Mouse (Mus musculus) C2C12 (cell line): ENCODE results near the gene Slc4a1. TPM values are rescaled to one million over a fixed set of nuclear protein-coding genes. Genes with fewer than 3 reads are reported as not detected.
"Not testable (repeated sequence)": the region's sequence is repeated elsewhere in the genome, so short reads cannot be mapped to it uniquely, and the experiment has no call there.

Experiments used
- H3K27me3 ChIP-seq: one replicate; pipeline ENCODE4 v1.6.1; 2011; ENCODE audit not compliant: control insufficient read depth, insufficient read depth, insufficient read length
- H3K36me3 ChIP-seq: one replicate; pipeline ENCODE4 v1.6.1; 2011; ENCODE audit not compliant: control insufficient read depth, insufficient read depth
- H3K4me3 ChIP-seq: one replicate; pipeline ENCODE4 v1.5.1; 2011; ENCODE audit warnings: mild to moderate bottlenecking, control low read depth; ENCODE audit not compliant: poor library complexity, insufficient read depth, severe bottlenecking
- H3K79me2 ChIP-seq: one replicate; pipeline ENCODE4 v1.6.1; 2011; ENCODE audit not compliant: control insufficient read depth, insufficient read depth
- H3K79me3 ChIP-seq: one replicate; pipeline ENCODE4 v1.6.1; 2011; ENCODE audit warnings: low read depth, control low read depth
- H3ac ChIP-seq: one replicate; pipeline ENCODE3; 2011; ENCODE audit warnings: low read depth; ENCODE audit not compliant: control insufficient read depth, insufficient read length
- CEBPB ChIP-seq: IDR thresholded peaks from one replicate; pipeline ENCODE4 v1.6.1; 2011; ENCODE audit warnings: low read depth, mild to moderate bottlenecking, control low read depth, moderate library complexity
- CTCF ChIP-seq: IDR thresholded peaks from one replicate; pipeline ENCODE4 v1.5.1; 2011; ENCODE audit not compliant: control insufficient read depth, insufficient read depth, insufficient read length
- FOSL1 ChIP-seq: IDR thresholded peaks from one replicate; pipeline ENCODE4 v1.8.0; 2011; ENCODE audit warnings: mild to moderate bottlenecking, low read length; ENCODE audit not compliant: poor library complexity, insufficient read depth, severe bottlenecking
- MAX ChIP-seq: IDR thresholded peaks from one replicate; pipeline ENCODE4 v1.6.1; 2011; ENCODE audit warnings: mild to moderate bottlenecking, control low read depth
- MYOD1 ChIP-seq: IDR thresholded peaks from one replicate; pipeline ENCODE4 v1.6.1; 2011; ENCODE audit warnings: low read depth; ENCODE audit not compliant: control insufficient read depth, insufficient read length
- MYOG ChIP-seq: IDR thresholded peaks from one replicate; pipeline ENCODE4 v1.6.1; 2011; ENCODE audit not compliant: control insufficient read depth, insufficient read length; ENCODE audit errors: extremely low read depth
- USF1 ChIP-seq: IDR thresholded peaks from one replicate; pipeline ENCODE4 v1.6.1; 2011; ENCODE audit warnings: low read depth, mild to moderate bottlenecking, control low read depth, moderate library complexity
- polyA plus RNA-seq: library from polyadenylated mRNA; unstranded; fragments of >200 nt; fragmentation: generic; extraction: Trizol; gene quantifications from one replicate; pipeline ENCODE4 v1.2.1, GENCODE M21; 2012; ENCODE audit warnings: missing spikeins

Gene Slc4a1
- polyA plus RNA-seq, 1 experiment, result not detected

GRCm38 (mm10) chr11:102395250-102395649, 29.2 kb upstream of the Slc4a1 start:
- Histone ChIP-seq H3ac (no peak overlapping the region), H3K27me3 (peaks cover 3% of the 10 kb centered on the region), H3K79me3 (no peaks in the 10 kb centered on the region), H3K4me3 (no peak overlapping the region), H3K36me3 (no peaks in the 10 kb centered on the region), H3K79me2 (no peaks in the 10 kb centered on the region)
- TF ChIP-seq MAX (no peak), USF1 (peak; percentile 54)

- no peak overlapping the region for H3K4me3 ChIP-seq
- H3K36me3 ChIP-seq, result no peaks in the 10 kb centered on the region
- H3K27me3 ChIP-seq, result peaks cover 4% of the 10 kb centered on the region
- no peak for TF ChIP-seq CTCF
- TF ChIP-seq MYOD1, result peak; percentile 100
- TF ChIP-seq USF1, result no peak
- no peak for TF ChIP-seq MAX
- TF ChIP-seq FOSL1, result no peak
- no peak for TF ChIP-seq CEBPB
- TF ChIP-seq MYOG, result no peak
- no peaks in the 10 kb centered on the region for H3K79me2 ChIP-seq
- H3ac ChIP-seq, result no peak overlapping the region
- H3K79me3 ChIP-seq, result no peaks in the 10 kb centered on the region
Observed at GRCm38 (mm10) chr11:102394421-102395124, 28.6 kb upstream of the Slc4a1 start.

DNA sequence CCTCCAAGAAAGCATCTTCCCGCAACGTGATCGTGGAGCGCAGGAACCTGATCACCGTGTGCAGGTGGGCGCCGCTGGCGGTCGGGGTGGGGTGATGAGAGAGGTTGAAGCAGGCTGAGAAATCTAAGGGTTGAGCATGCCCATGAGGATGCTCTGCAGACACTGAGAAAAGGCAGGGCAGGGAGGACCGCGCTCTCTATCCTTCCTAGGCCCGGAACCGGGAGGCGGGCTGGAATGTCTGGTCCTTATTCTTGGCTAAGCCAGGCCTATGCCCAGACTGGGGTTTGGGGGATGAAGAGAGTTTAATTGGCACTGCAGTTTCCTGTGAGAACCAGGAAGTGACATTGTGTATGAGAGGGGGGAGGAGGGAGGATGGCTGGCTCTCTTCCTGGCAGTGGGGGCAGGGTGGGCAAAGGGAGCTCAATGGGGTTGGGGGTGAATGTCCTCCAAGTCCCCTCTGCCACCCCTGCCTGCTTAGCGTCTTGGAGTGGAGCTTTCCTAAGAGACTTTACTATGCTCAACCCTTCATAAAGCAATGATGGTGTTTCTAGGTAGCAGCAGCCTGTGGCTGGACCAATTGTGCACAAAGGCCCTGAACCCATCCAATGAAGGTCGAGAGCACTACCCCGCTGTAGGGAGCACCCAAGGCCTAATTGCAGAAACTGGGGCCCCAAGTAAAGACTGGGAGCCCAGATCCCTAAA, 27.9 kb upstream of the Slc4a1 start:
- no peak overlapping the region for H3ac ChIP-seq
- H3K79me2 ChIP-seq, result no peaks in the 10 kb centered on the region
- H3K36me3 ChIP-seq, result no peaks in the 10 kb centered on the region
- no peaks in the 10 kb centered on the region for H3K79me3 ChIP-seq
- TF ChIP-seq CEBPB, result no peak
- no peak for TF ChIP-seq MAX
- TF ChIP-seq MYOG, result no peak
- no peak overlapping the region for H3K4me3 ChIP-seq
- peaks cover 4% of the 10 kb centered on the region for H3K27me3 ChIP-seq

DNA sequence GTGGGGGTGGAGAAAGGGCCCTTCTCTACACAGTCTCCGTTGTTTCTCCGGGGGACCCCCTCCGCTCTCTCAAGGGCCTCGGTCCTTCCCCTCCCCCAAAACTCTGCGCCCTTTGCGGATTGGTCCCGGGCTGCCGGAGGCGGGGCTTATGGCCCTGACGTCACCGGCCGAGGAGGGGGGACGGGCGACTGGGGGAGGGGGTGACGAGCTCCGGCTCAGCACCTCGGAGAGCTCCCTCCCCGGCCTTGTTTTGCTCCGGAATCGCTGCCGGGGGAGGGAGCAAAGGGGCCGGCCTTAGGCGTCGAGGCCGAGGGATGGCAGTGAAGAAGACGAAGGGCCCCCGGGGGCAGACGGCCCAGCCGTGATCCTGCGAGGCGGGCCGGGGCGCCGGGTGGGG, 27.2 kb upstream of the Slc4a1 start, which contains the start of gene Rundc3a:
Gene Rundc3a, plus strand, starts transcription at position 166 of the 397 bp plus-strand sequence.
- Histone ChIP-seq H3K36me3 (no peaks in the 10 kb centered on the region), H3ac (no peak within 1 kb of the TSS), H3K4me3 (no peak within 1 kb of the TSS), H3K27me3 (peaks cover 4% of the 10 kb centered on the region), H3K79me2 (no peaks in the 10 kb centered on the region), H3K79me3 (no peaks in the 10 kb centered on the region)
- TF ChIP-seq FOSL1, result no peak
- TF ChIP-seq MAX, result no peak
- no peak for TF ChIP-seq USF1
- no peak for TF ChIP-seq CEBPB
- TF ChIP-seq CTCF, result no peak
- TF ChIP-seq MYOD1, result no peak
- TF ChIP-seq MYOG, result no peak

DNA sequence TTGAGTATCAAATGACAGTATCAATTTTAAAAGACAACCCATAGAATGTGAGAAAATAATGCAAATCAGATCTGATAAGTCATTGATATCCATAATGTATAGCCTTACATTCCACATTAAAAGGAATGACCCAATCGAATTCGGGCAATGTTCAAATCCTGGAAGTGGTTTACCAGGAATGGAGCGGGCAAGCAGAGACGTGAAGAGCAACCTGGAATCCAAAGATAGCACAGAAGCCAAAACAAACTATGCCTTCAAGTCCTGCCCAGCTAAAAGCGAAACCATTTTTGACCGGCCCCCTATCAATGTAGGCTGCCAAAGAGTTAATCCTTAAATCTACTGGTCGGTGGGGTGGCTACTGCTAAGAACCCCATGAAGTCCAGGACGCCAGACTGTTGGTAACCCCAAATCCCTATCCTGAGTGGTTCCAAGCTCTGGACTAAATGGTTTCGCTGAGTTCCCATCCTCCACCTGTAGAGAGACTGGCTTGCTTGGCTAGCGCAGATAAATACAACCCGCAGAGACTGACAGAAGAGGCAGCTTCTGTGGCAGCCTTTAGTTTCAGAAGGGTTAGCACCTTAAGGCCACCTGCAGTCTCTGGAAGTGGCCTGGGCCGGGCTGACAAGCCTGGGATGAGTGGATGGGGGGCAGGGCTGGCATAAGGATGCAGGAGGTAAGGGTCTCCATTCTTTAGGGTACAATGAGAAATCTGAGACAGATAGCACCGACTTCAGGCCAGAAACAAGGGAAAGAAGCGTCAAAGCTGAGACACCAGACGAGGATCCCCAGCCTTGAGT, 26.6 kb upstream of the Slc4a1 start:
- TF ChIP-seq MAX, result no peak
- TF ChIP-seq FOSL1, result no peak

GRCm38 (mm10) chr11:102389436-102389835, 23.4 kb upstream of the Slc4a1 start:
- not testable (repeated sequence) for H3K36me3 ChIP-seq, H3K27me3 ChIP-seq, H3K79me3 ChIP-seq, H3ac ChIP-seq, H3K4me3 ChIP-seq, H3K79me2 ChIP-seq

More for the DNA sequence above, 26.6 kb upstream of the Slc4a1 start:
- Histone ChIP-seq H3K79me3 (no peaks in the 10 kb centered on the region), H3K36me3 (no peaks in the 10 kb centered on the region), H3K4me3 (no peak overlapping the region), H3ac (no peak overlapping the region), H3K79me2 (no peaks in the 10 kb centered on the region), H3K27me3 (peaks cover 4% of the 10 kb centered on the region)
